Mouse (Mus musculus) retina, postnatal 1 day (tissue): ENCODE data around the gene Klf11.

Experiments used
- DNase-seq: peaks from one replicate; pipeline ENCODE4 v3.0.0-alpha.2; 2012

Gene Klf11

DNA sequence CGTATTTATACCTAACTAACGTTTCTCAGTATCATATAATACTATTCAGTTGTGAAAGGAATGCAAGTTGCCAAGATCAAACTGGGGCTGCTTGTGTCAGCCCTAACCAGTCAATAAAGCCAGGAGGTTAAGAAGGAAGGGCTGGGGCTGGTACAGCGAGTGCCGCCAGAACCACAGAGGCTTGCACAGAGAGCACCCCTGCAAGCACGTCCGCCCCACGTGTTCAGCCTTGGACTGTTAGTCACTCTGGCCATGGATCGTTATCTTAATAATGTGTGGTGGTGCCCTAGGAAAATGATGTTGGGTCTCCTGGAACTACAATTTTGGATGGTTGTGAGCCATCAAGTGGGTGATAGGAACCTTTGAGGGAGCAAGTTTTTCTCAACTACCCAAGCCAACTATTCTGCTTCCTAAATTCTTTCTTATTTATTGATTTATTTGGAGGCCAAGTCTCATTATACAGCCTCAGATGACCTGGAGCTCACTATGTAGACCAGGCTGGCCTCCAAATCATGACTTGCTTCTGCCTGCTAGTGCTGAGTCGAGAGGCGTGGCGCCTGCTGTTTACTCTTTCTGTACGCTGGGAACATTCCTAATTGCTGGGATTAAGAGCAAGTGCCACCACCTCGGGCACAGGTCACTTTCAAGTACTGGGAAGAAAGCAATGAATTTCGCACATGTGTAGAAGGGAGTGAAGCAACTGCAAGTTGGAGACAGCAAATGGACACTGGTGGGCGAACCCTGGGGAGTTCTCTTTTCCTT, 54.6 kb downstream of the Klf11 start:
- no peak for DNase-seq

DNA sequence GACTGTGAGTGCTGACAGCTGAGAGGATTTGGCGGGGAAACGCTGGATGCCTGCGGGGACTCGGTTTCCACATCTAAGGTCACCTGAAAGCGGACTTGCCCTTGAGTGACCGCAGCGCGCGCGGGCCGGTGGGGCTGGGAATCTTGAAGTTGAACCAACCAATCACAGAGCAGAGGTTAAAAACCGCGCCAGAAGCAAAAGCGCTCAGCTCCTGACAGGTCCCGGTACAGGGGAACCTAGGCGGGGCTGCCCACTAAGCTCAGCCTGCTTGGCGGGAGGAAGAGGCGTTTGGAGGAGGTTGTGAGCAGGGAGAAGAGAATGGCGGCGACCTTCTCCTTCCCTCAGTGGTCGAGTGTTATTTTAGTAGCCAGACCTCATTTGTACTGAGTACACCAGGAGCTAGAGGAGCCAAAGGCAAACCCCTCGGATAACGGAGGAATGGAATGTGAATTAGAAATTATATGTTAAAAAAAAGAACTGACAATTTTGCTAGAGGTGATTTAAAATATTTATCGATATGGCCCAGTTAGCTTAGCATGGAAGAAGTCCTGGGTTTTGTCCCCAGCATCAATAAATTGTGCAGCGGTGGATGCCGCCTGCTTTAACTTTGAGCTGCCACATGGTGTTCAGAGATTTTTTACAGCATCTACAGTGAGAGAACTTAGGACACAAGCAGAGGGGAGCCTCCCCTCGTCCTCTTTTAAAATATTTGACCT, 55.8 kb downstream of the Klf11 start:
- peak; percentile 74 for DNase-seq

DNA sequence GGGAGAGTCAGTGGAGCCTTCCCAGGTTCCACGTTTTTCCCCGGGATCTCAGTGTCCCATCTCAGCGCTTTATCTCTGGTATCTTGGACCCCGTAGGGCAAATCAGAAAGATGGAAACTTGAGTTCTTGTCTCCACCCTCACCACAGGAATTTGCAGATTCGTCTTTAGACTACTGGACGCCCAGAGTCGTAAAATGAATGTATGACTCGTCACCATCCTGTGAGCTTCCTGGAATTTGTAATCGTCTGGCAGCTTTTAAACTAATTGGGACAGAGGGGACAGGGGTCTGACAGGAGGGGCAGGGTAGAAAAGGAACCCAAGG, 56.4 kb downstream of the Klf11 start:
- no peak for DNase-seq

DNA sequence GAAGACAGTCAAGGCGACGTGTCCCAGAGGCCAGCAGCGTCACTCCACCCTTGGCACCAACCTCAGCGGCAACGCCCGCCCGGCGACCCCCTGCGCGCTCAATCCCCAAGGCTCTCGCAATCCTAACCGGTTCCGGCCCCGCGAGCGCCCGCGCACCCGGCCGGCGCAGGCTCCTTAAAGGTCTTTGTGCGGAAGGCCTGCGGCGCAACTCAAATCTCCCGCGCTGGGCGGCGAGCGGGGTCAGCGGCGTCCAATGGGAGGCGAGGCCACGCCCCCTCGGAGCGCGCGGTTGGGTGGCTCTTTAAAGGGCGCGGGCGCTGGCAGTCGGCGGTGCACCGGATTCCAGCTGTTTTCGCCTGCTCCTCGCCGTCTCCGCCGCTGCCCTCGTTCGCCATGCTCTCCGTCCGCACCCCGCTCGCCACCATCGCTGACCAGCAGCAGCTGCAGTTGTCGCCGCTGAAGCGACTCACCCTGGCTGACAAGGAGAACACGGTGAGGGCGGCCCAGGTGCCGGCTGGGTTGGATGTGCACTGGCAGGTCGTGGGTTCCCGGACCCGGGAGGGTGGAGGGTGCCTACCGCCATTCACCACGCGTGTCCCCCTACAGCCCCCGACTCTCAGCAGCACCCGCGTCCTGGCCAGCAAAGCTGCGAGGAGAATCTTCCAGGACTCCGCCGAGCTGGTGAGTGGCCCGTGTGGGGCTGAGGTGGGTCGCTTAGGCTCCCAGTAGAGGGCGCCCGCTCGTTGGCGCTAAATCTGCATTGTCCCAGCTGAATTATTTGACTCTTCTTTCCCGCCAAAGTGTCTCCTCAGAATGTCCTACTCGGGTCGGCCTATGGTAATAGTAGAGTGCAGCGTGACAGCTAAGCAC, 57.1 kb downstream of the Klf11 start, which contains the start of gene Rrm2:
Gene Rrm2 (plus strand): TSS at position 288 of the 870 bp plus-strand sequence.
- peak; percentile 96 for DNase-seq

DNA sequence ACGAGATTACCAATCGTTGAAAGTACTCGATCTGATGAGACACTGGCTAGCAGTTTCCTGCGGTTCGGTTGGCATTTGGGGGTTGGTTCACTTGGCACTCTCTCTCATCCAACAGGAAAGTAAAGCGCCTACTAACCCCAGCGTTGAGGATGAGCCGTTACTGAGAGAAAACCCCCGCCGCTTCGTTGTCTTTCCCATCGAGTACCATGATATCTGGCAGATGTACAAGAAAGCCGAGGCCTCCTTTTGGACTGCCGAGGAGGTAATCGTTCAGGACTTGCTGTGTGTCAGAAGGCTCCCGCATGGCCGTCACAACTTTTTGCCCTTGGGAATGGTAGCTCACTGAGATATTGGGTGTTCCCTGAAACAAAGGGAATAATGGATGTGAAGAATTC, 57.7 kb downstream of the Klf11 start:
- no peak for DNase-seq

DNA sequence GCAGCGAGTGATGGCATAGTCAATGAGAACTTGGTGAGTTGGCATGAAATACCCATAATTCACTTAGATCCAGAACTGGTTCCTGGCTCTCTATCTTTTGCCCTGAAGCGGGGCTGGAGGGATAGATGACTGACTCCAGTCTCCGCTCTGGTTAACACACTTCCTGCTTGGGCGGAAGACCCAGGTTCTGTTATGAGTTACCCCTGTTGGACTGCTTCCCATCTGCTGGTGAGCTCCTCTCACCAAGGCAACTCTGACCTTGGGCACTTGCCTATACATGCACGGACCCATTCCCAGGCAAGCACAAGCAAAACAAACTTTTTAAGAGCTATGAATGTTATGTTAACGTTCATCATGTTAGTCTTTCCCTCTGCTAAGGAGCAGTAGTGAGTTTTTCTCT, 58.3 kb downstream of the Klf11 start:
- no peak for DNase-seq

DNA sequence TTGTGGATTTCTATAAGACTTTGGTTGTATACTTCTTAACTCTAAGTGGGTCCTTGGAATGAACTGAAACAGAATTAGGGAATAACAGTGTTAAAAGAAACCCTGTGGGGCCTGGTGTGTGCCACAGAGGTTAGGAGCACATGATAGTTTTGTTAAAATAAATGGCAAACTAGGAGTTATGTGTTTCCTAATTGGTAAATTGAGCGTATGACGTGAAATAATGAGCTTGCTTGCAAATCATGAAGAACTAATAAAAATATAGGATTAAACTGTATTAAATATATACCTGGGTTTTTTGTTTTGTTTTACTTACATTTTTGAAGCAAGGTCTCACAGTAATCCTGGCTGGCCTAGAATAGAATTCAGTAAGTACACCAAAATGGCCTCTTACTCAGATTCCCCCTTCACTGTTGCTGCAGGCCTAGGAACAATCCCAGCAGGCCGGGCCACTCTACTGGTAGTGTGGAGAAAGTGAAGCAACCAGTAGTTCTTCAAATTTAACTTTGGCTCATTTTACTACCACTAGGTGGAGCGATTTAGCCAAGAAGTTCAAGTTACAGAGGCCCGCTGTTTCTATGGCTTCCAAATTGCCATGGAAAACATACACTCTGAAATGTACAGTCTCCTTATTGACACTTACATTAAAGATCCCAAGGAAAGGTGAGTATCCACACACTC, 58.9 kb downstream of the Klf11 start:
- DNase-seq, result peak; percentile 92

DNA sequence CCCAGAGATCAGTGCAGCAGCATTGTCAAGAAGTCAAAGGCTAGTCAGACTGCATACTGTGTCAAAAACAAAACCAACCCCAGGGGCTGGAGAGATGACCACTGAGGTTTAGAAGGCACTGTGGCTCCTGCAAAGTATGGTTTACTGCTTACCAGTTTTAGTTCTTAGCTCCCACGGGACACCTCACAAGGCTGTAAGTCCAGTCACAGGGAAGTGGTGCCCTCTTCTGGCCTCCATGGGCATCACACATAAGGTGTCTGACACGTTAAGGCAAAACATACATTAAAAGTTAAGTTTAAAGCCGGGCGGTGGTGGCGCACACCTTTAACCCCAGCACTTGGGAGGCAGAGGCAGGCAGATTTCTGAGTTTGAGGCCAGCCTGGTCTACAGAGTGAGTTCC, 59.6 kb downstream of the Klf11 start:
- DNase-seq, result peak; percentile 52
